Mouse (Mus musculus): ENCODE results near the gene Lix1. TPM values are rescaled to one million over a fixed set of nuclear protein-coding genes. Genes with fewer than 3 reads are reported as not detected.

Lix1 gene
- polyA plus RNA-seq (2012; rRNA removed; ENCODE audit: low replicate concordance) = 0.16 and 0.76 TPM in 2 replicates

DNA sequence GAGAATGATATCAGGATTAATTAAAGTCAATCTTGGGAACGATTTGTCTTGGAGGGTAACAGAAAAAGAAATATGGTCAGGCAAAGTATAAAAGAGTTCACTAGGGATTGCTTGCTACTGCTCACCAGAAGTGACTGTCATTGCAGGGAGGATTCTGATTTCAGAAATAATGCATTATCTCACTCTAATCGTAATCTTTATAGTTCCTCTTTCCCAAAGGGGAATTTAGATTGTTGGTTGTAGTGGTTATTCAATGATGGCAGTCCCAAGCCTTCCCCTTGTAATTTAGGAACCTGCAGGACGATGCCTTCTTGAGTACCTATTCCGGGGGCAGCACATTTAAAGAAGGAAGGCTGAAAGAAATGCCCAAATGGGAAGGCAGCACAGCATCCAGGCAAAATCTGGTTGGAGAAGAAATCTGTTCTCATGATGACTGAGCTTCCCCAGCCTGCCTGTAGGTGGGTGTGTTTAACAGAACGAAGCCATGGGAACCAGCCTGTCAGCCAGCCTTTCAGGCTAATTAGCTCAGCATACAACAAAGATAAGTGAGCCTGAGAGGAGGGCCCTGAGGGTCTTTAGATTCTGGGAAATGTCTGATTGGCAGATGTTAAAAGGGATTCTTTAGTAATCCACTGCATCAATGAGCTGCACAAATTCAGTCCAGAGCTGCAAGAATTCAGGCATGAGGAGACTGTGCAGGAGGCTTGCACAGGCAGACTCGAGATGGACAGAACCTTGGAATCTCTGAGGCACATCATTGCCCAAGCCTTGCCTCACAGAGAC is at the start of gene Lix1:
Gene Lix1 (plus strand): TSS at position 451 of the 783 bp plus-strand sequence.

DNA sequence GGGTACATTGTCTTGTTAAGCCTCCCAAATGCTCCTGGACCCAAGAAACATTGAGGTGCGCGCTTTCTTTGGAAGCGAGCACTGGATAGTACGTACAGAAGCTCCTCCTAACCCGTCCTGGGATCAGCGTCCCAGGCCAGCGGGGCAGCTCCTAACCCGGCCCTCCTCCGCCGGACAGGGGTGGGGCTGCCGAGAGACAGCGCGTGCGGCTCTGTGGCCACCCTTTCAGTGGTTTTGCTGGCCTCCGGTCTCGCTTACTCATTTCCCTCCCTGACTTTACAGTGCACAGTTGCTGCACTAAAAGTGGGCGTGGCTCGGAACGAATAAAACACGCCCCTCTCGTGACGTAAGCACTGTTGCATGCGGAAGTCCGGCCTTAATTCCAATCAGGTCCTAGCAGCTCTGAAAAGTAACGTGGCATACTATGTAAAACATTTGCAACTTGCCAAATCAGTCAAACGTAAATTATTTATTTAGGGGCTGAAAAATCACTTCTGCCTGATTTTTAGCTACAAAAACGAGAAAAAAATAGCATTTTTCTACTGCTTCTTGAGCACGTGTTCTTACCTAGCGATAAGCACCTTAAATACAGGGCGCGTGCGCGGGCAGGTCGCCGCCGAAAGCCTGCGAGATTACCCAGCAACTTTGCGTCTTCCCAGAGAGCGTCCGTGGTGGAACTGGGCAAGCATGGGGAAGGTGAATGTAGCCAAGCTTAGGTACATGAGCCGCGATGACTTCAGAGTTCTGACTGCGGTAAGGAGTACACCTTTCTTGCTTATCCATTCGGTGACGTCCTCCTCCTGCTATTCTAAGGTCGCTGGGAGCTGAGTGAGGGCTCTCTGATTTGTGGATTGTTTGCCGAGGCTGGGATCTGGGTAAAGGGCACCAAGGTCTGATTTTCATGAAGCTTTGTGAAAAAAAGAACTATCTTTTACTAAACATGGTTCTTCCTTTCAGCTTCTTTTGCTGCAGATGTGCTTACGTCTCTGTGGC is 28.3 kb upstream of the Lix1 start, which contains the start of gene Riok2:
Gene Riok2 (plus strand): TSS at position 392 of the 993 bp plus-strand sequence.

Other genes with a start within 250 kb of the Lix1 start
- gene Riok2, start 28.4 kb upstream of the Lix1 start, polyA plus RNA-seq (2012; rRNA removed; ENCODE audit: low replicate concordance) = 4.2 and 15.5 TPM in 2 replicates
- 8.1 and 16.8 TPM in 2 replicates for gene Lnpep, start 222.4 kb downstream of the Lix1 start, polyA plus RNA-seq (2012; rRNA removed; ENCODE audit: low replicate concordance)